Mouse (Mus musculus) skeletal muscle tissue, adult 2 months (tissue): ENCODE data around the gene Elmod1.

Experiments
- DNase-seq: peaks from one replicate; pipeline ENCODE4 v3.0.0-alpha.2; 2012; ENCODE audit warnings: low read depth, low spot score

Elmod1 gene

GRCm38 (mm10) chr9:53906798-53907197 is 68.3 kb downstream of the Elmod1 start:
- no peak for DNase-seq

- no peak for DNase-seq
Observed at GRCm38 (mm10) chr9:53905418-53905817, 69.7 kb downstream of the Elmod1 start.

- DNase-seq: no peak
Observed at GRCm38 (mm10) chr9:53903215-53903842, 71.8 kb downstream of the Elmod1 start.

GRCm38 (mm10) chr9:53899836-53900235 is 75.3 kb downstream of the Elmod1 start:
- no peak for DNase-seq

- DNase-seq: no peak
Observed at GRCm38 (mm10) chr9:53895827-53896226, 79.3 kb downstream of the Elmod1 start.

GRCm38 (mm10) chr9:53890075-53890474 is 85.0 kb downstream of the Elmod1 start:
- DNase-seq: no peak

- no peak for DNase-seq
Observed at GRCm38 (mm10) chr9:53883588-53884280, 91.4 kb downstream of the Elmod1 start.

- DNase-seq: no peak
Observed at GRCm38 (mm10) chr9:53877423-53877822, 97.7 kb downstream of the Elmod1 start.

GRCm38 (mm10) chr9:53873239-53873638 is 101.9 kb downstream of the Elmod1 start:
- no peak for DNase-seq
